Mouse (Mus musculus): ENCODE measurements around the gene Mgarp.

- TF ChIP-seq POLR2A (IDR thresholded peaks at IDR 0.05; ENCODE audit: borderline replicate concordance, extremely low read depth, insufficient read depth, insufficient read length, poor library complexity, severe bottlenecking) (no peak), CTCF (IDR thresholded peaks at IDR 0.05; ENCODE audit: borderline replicate concordance, extremely low read depth, insufficient read depth, insufficient read length) (no peak)
Observed at GRCm38 (mm10) chr3:51416073-51416363, 19.5 kb upstream of the Mgarp start.

Data from brain, embryonic 14.5 days (tissue).